Mouse (Mus musculus) MEL (cell line): ENCODE measurements around the gene Tmem214. TPM values are rescaled to one million over a fixed set of nuclear protein-coding genes. Genes with fewer than 3 reads are reported as not detected.

Experiments
- DNase-seq: peaks from one replicate; pipeline ENCODE4 v3.0.0; 2011; ENCODE audit warnings: low read depth, low spot score
- H3K27ac ChIP-seq: 2 replicates; pipeline ENCODE4 v1.5.1; 2012; ENCODE audit warnings: low read depth, mild to moderate bottlenecking, control low read depth, low read length, moderate library complexity; ENCODE audit not compliant: control insufficient read depth
- H3K27me3 ChIP-seq, 2 experiments: fragments of 150-350 bp in 1 of 2; sonication (generic) in 1 of 2; 2 replicates each; pipeline ENCODE4 v1.6.1; 2012; ENCODE audit warnings: low read length in 2 of 2, mild to moderate bottlenecking in 2 of 2, improper control_type of control experiment in 1 of 2, moderate library complexity in 1 of 2; ENCODE audit not compliant: insufficient read depth in 2 of 2, control insufficient read depth in 1 of 2
- H3K36me3 ChIP-seq, 2 experiments: 2 replicates each; pipeline ENCODE4 v1.6.1; 2012 to 2014; ENCODE audit warnings: low read length in 2 of 2, improper control_type of control experiment in 1 of 2, inconsistent platforms in 1 of 2, mild to moderate bottlenecking in 1 of 2; ENCODE audit not compliant: insufficient read depth in 2 of 2, control insufficient read depth in 1 of 2
- H3K4me1 ChIP-seq, 2 experiments: fragments of 150-350 bp in 1 of 2; sonication (generic) in 1 of 2; 2 replicates each; pipeline ENCODE4 v1.6.1; 2012; ENCODE audit warnings: low read length in 2 of 2, improper control_type of control experiment in 1 of 2, mild to moderate bottlenecking in 1 of 2; ENCODE audit not compliant: insufficient read depth in 2 of 2, control insufficient read depth in 1 of 2
- H3K4me3 ChIP-seq, 2 experiments: fragments of 150-350 bp in 1 of 2; sonication (generic) in 1 of 2; 2 replicates each; pipeline ENCODE4 v1.5.1; 2012; ENCODE audit warnings: low read depth in 2 of 2, low read length in 2 of 2, mild to moderate bottlenecking in 2 of 2, moderate library complexity in 2 of 2, control low read depth in 1 of 2, improper control_type of control experiment in 1 of 2; ENCODE audit not compliant: control insufficient read depth in 1 of 2, insufficient read depth in 1 of 2
- H3K79me2 ChIP-seq: 2 replicates; pipeline ENCODE4 v1.6.1; 2012; ENCODE audit warnings: mild to moderate bottlenecking, low read length, moderate library complexity; ENCODE audit not compliant: control insufficient read depth, poor library complexity, insufficient read depth
- H3K9ac ChIP-seq: 2 replicates; pipeline ENCODE4 v1.6.1; 2012; ENCODE audit warnings: low read depth, mild to moderate bottlenecking, control low read depth, low read length, moderate library complexity; ENCODE audit not compliant: control insufficient read depth, poor library complexity, severe bottlenecking
- H3K9me3 ChIP-seq: fragments of 150-350 bp; sonication (generic); replicated peaks from 2 replicates; pipeline ENCODE4 v1.6.1; 2012; ENCODE audit warnings: mild to moderate bottlenecking, low read length, improper control_type of control experiment, moderate library complexity; ENCODE audit not compliant: insufficient read depth
- BHLHE40 ChIP-seq: IDR thresholded peaks from 2 replicates; pipeline ENCODE4 v1.6.1; 2012; ENCODE audit warnings: low read depth, mild to moderate bottlenecking, inconsistent platforms, low read length, improper control_type of control experiment, borderline replicate concordance
- CHD2 ChIP-seq: IDR thresholded peaks from 2 replicates; pipeline ENCODE4 v1.6.1; 2011; ENCODE audit warnings: low read length, improper control_type of control experiment
- E2F4 ChIP-seq: IDR thresholded peaks from 2 replicates; pipeline ENCODE4 v1.6.1; 2011; ENCODE audit warnings: low read depth, low read length, improper control_type of control experiment, borderline replicate concordance
- ELF1 ChIP-seq: IDR thresholded peaks from 2 replicates; pipeline ENCODE4 v1.6.1; 2014; ENCODE audit warnings: low read depth, mild to moderate bottlenecking, inconsistent platforms, low read length, improper control_type of control experiment, moderate library complexity
- EP300 ChIP-seq, 2 experiments: IDR thresholded peaks; 2 replicates each; pipeline ENCODE4 v1.6.1; 2011; ENCODE audit warnings: improper control_type of control experiment in 2 of 2, low read length in 2 of 2, low read depth in 1 of 2, mild to moderate bottlenecking in 1 of 2
- ETS1 ChIP-seq: IDR thresholded peaks from 2 replicates; pipeline ENCODE4 v1.6.1; 2012; ENCODE audit warnings: low read depth, mild to moderate bottlenecking, inconsistent platforms, low read length, improper control_type of control experiment, moderate library complexity
- GATA1 ChIP-seq: IDR thresholded peaks from 2 replicates; pipeline ENCODE4 v1.6.1; 2011; ENCODE audit warnings: low read depth, low read length, improper control_type of control experiment
- HCFC1 ChIP-seq: IDR thresholded peaks from 2 replicates; pipeline ENCODE4 v1.6.1; 2012; ENCODE audit warnings: low read depth, mild to moderate bottlenecking, inconsistent platforms, low read length, improper control_type of control experiment, moderate library complexity
- JUND ChIP-seq: IDR thresholded peaks from 2 replicates; pipeline ENCODE4 v1.6.1; 2011; ENCODE audit warnings: low read depth, mild to moderate bottlenecking, improper control_type of control experiment, low read length
- MAX ChIP-seq: IDR thresholded peaks from 2 replicates; pipeline ENCODE4 v1.6.1; 2011; ENCODE audit warnings: low read length, improper control_type of control experiment
- MYB ChIP-seq: IDR thresholded peaks from 2 replicates; pipeline ENCODE4 v1.6.1; 2011; ENCODE audit warnings: mild to moderate bottlenecking, low read depth, low read length, improper control_type of control experiment
- POLR2AphosphoS5 ChIP-seq: IDR thresholded peaks from 2 replicates; pipeline ENCODE4 v1.6.1; 2012; ENCODE audit warnings: low read depth, borderline replicate concordance, mild to moderate bottlenecking, inconsistent platforms, low read length, moderate library complexity, mixed read lengths
- RAD21 ChIP-seq: IDR thresholded peaks from 2 replicates; pipeline ENCODE4 v1.6.1; 2011; ENCODE audit warnings: mild to moderate bottlenecking, low read depth, low read length, improper control_type of control experiment
- SIN3A ChIP-seq: IDR thresholded peaks from 2 replicates; pipeline ENCODE4 v1.6.1; 2012; ENCODE audit warnings: low read length, improper control_type of control experiment, inconsistent platforms
- SMC3 ChIP-seq: IDR thresholded peaks from 2 replicates; pipeline ENCODE4 v1.6.1; 2011; ENCODE audit warnings: low read depth, low read length, improper control_type of control experiment
- TAL1 ChIP-seq: IDR thresholded peaks from 2 replicates; pipeline ENCODE4 v1.6.1; 2012; ENCODE audit warnings: mild to moderate bottlenecking, inconsistent platforms, low read length, moderate library complexity, mixed read lengths
- TBP ChIP-seq: IDR thresholded peaks from 2 replicates; pipeline ENCODE4 v1.8.0; 2011; ENCODE audit warnings: low read depth, low read length, improper control_type of control experiment
- UBTF ChIP-seq: IDR thresholded peaks from 2 replicates; pipeline ENCODE4 v1.6.1; 2012; ENCODE audit warnings: low read depth, mild to moderate bottlenecking, inconsistent platforms, low read length, improper control_type of control experiment, moderate library complexity, borderline replicate concordance; ENCODE audit not compliant: insufficient read depth
- USF1 ChIP-seq: IDR thresholded peaks from 2 replicates; pipeline ENCODE4 v1.6.1; 2014; ENCODE audit warnings: low read depth, mild to moderate bottlenecking, inconsistent platforms, low read length, improper control_type of control experiment, moderate library complexity
- ZC3H11A ChIP-seq: IDR thresholded peaks from 2 replicates; pipeline ENCODE4 v1.6.1; 2012; ENCODE audit warnings: low read depth, mild to moderate bottlenecking, inconsistent platforms, low read length, improper control_type of control experiment
- ZKSCAN1 ChIP-seq: IDR thresholded peaks from 2 replicates; pipeline ENCODE4 v1.6.1; 2012; ENCODE audit warnings: low read depth, mild to moderate bottlenecking, inconsistent platforms, low read length, improper control_type of control experiment, moderate library complexity
- ZMIZ1 ChIP-seq: IDR thresholded peaks from 2 replicates; pipeline ENCODE4 v1.6.1; 2012; ENCODE audit warnings: low read depth, mild to moderate bottlenecking, inconsistent platforms, low read length, improper control_type of control experiment, moderate library complexity
- ZNF384 ChIP-seq: IDR thresholded peaks from 2 replicates; pipeline ENCODE4 v1.6.1; 2012; ENCODE audit warnings: low read depth, mild to moderate bottlenecking, inconsistent platforms, low read length, improper control_type of control experiment
- polyA plus RNA-seq, 2 experiments: library from polyadenylated mRNA; stranded (reverse) in 1 of 2; unstranded in 1 of 2; fragments of >175 nt in 1 of 2; fragments of >200 nt in 1 of 2; gene quantifications; 2 replicates each; pipeline versions ENCODE4 v1.2.1 to v1.2.4; 2012; ENCODE audit warnings: low replicate concordance in 2 of 2, low read depth in 1 of 2; ENCODE audit not compliant: insufficient read length in 2 of 2, insufficient read depth in 1 of 2, missing spikeins in 1 of 2
- total RNA-seq: library from RNA; depleted of rRNA; stranded (reverse); fragments of 300-350 nt; gene quantifications from 2 replicates; pipeline ENCODE4 v1.2.3, GENCODE M21; 2012

The Tmem214 gene
- total and polyA plus RNA-seq, 3 experiments: 50.5 to 170 (median 101) TPM

DNA sequence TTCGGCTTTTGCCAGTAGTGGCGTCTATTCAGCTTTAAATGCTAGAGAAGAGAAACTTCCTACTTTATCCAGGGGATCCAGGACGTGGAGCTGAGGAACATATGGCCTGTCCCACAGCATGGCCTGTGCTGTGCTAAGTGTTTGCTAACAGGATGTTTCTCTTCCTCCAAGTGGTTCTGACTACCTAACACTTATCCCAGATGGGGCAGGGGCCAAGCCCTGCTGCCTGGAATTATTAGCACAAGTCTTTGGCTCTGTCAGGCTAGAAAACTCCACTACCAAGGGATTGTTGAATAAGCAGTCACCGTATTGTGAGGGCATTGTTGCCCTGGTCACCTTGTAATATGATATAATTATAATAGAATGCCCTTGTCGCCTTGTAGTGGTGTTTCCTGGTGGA, 45.1 kb upstream of the Tmem214 start:
- no peaks in the 10 kb centered on the region for H3K79me2 ChIP-seq
- TF ChIP-seq BHLHE40 (no peak), ZNF384 (no peak), EP300 (IDR thresholded peaks at IDR 0.05; ENCODE audit: low read depth in 1 of 2, low read length in 2 of 2) (no peak), ZC3H11A (no peak), POLR2AphosphoS5 (no peak), HCFC1 (no peak), SIN3A (no peak), ELF1 (no peak)
- TF ChIP-seq, all 39 proteins: peak for 0
- Histone ChIP-seq H3K27ac (no peak overlapping the region), H3K9ac (no peak overlapping the region), H3K4me1 (no peaks in the 10 kb centered on the region), H3K27me3 (peaks cover 14 to 27% of the 10 kb centered on the region in 2 experiments), H3K9me3 (no peaks in the 10 kb centered on the region), H3K36me3 (no peaks in the 10 kb centered on the region), H3K4me3 (no peak overlapping the region)
- DNase-seq: no peak

DNA sequence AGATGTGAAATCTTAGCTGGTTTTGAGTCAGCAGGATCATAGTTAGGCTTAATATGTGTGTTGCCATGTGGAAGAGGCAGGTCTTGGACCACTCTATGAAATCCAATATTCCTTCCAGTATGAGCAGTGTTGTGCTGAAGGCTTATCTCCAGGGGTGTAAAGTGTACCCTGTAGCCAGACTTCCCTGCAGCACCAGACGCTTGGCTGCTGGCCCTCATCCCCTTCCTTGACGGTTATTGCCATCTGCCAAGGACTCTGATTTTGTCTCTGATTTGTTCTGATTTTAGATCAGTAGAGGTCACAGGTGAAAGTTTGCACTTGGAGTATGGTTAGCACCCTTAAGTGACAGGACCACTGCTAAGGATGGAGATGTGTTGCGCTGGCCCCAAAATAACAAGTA, 44.7 kb upstream of the Tmem214 start:
- Histone ChIP-seq H3K36me3 (no peaks in the 10 kb centered on the region), H3K27me3 (peaks cover 13 to 27% of the 10 kb centered on the region in 2 experiments), H3K27ac (no peak overlapping the region), H3K4me1 (no peaks in the 10 kb centered on the region), H3K79me2 (no peaks in the 10 kb centered on the region), H3K9me3 (no peaks in the 10 kb centered on the region), H3K9ac (no peak overlapping the region), H3K4me3 (no peak overlapping the region)
- no peak for DNase-seq
- TF ChIP-seq TAL1 (no peak), USF1 (no peak)

DNA sequence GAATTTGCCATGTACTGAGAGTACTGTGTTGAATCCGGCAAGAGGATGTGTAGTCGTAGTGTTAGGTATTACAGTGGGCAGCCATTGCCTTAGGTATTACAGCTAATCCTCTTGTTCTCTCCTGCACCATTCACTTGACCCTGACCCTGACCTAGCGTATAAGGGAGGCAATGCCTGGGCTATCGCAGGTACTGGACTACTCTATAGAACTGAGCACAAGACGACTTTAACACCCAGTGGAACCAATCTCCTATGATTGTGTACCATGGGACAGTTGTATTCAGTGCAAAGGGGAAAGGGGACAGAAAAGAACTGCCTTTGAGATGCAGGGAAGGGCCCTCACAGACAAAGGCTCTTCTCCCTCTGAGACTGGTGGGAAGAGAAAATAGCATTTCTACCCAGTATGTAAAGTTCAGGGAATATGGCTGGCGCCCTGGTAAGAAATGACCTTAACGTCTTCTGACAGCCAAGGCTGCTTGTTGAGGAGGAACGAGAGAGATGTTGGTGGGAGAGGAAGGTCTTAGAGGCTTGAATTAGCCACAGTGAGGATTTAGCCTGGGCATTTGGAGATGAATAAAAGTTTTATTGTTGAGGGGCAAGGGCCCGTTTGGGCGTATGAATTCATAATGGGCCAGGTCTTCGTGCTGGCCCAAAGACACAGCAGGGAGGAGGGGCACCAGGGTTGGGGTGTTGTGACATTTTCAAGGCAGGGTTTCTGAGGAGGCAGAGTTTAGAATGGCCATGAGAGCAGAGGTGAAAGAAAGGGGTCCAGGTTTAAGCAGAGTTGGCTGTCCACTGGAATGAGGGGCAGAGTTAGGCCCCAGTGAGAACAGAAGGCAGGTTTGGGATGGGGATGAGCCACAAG, 43.5 kb upstream of the Tmem214 start:
- no peaks in the 10 kb centered on the region for H3K36me3 ChIP-seq
- H3K4me3 ChIP-seq: no peak overlapping the region
- TF ChIP-seq RAD21 (no peak), ELF1 (no peak), E2F4 (no peak), SIN3A (no peak), TBP (no peak), CHD2 (no peak), UBTF (no peak), SMC3 (no peak), JUND (no peak), USF1 (no peak), TAL1 (no peak), GATA1 (no peak), ZMIZ1 (no peak), ZNF384 (no peak), MYB (no peak), ZKSCAN1 (no peak), EP300 (IDR thresholded peaks at IDR 0.05; ENCODE audit: low read depth in 1 of 2, low read length in 2 of 2) (no peak), ETS1 (no peak), MAX (no peak)

More for the DNA sequence above, 43.5 kb upstream of the Tmem214 start:
- peaks cover 10 to 25% of the 10 kb centered on the region in 2 experiments for H3K27me3 ChIP-seq
- no peaks in the 10 kb centered on the region for H3K79me2 ChIP-seq
- no peak overlapping the region for H3K9ac ChIP-seq
- DNase-seq: no peak
- H3K27ac ChIP-seq: no peak overlapping the region
- H3K9me3 ChIP-seq: no peaks in the 10 kb centered on the region
- no peaks in the 10 kb centered on the region for H3K4me1 ChIP-seq
